Mouse (Mus musculus) olfactory bulb, adult 2 months (tissue): ENCODE results near the gene AY761184.
"Not testable (repeated sequence)": the region's sequence is repeated elsewhere in the genome, so short reads cannot be mapped to it uniquely, and the experiment has no call there.

Experiments
- CTCF ChIP-seq: fragments of 200-500 bp; IDR thresholded peaks from 2 replicates; pipeline ENCODE4 v1.5.1; 2012; ENCODE audit warnings: low read depth, mild to moderate bottlenecking, low read length, moderate library complexity; ENCODE audit not compliant: insufficient read depth
- POLR2A ChIP-seq: fragments of 200-500 bp; IDR thresholded peaks from 2 replicates; pipeline ENCODE4 v1.6.1; 2012; ENCODE audit warnings: mild to moderate bottlenecking, low read depth, low read length, moderate library complexity; ENCODE audit not compliant: insufficient read depth

- not testable (repeated sequence) for TF ChIP-seq CTCF, POLR2A
Observed at GRCm38 (mm10) chr8:21655480-21655879, 48.0 kb downstream of the AY761184 start, which contains the start of gene Defa17.
